Mouse (Mus musculus) hindbrain, embryonic 15.5 days (tissue): ENCODE measurements at regions not wholly inside any gene's neighbourhood (a gene's known extent, or its start where the extent isn't known, plus 50 kb on each side); places are given as distances from the start of the nearest gene placed in this dataset.

Experiments
- ATAC-seq: fragments of 200-750 bp; cut with Nextera tagmentation; 2 replicates; pipeline ENCODE4 v1.8.0; 2017; ENCODE audit warnings: low read depth, moderate number of reproducible peaks, moderate TSS enrichment; ENCODE audit not compliant: low FRiP score
- H3K27ac ChIP-seq: fragments of 300-500 bp; sonication (generic); replicated peaks from 2 replicates; pipeline ENCODE4 v1.5.1; 2015; ENCODE audit warnings: mild to moderate bottlenecking, inconsistent platforms
- H3K27me3 ChIP-seq: fragments of 300-500 bp; sonication (generic); 2 replicates; pipeline ENCODE4 v1.6.1; 2015; ENCODE audit warnings: control low read depth, inconsistent platforms
- H3K36me3 ChIP-seq: fragments of 300-500 bp; sonication (generic); 2 replicates; pipeline ENCODE4 v1.6.1; 2015; ENCODE audit warnings: control low read depth, inconsistent platforms
- H3K4me1 ChIP-seq: fragments of 300-500 bp; sonication (generic); replicated peaks from 2 replicates; pipeline ENCODE4 v1.6.1; 2015; ENCODE audit warnings: control low read depth, inconsistent platforms
- H3K4me2 ChIP-seq: fragments of 300-500 bp; sonication (generic); 2 replicates; pipeline ENCODE4 v1.6.1; 2015; ENCODE audit warnings: moderate library complexity, mild to moderate bottlenecking, inconsistent platforms
- H3K4me3 ChIP-seq: fragments of 300-500 bp; sonication (generic); 2 replicates; pipeline ENCODE4 v1.5.1; 2015; ENCODE audit warnings: mild to moderate bottlenecking, inconsistent platforms
- H3K9ac ChIP-seq: fragments of 300-500 bp; sonication (generic); 2 replicates; pipeline ENCODE4 v1.6.1; 2015; ENCODE audit warnings: inconsistent platforms
- H3K9me3 ChIP-seq: fragments of 300-500 bp; sonication (generic); 2 replicates; pipeline ENCODE4 v1.6.1; 2016; ENCODE audit warnings: control low read depth, inconsistent platforms
- WGBS: fragments of 180-500 bp; shearing (Covaris S2); methylation state at CpG from one replicate; pipeline ENCODE4 v1.1.7; 2015; 5-methylcytosine and 5-hydroxymethylcytosine counted together

GRCm38 (mm10) chr2:106461021-106461420, 232.0 kb upstream of the Mpped2 start:
- Histone ChIP-seq H3K9ac (no peak overlapping the region), H3K27ac (no peak overlapping the region), H3K4me1 (no peaks in the 10 kb centered on the region), H3K9me3 (no peaks in the 10 kb centered on the region), H3K4me2 (no peak overlapping the region), H3K27me3 (no peaks in the 10 kb centered on the region), H3K4me3 (no peak overlapping the region), H3K36me3 (no peaks in the 10 kb centered on the region)
- ATAC-seq: no peak
- 68% methylated on average over 8 of the region's 8 CpGs for WGBS

- 82% methylated on average over 7 of the region's 7 CpGs for WGBS
- H3K27ac ChIP-seq: no peak overlapping the region
Observed at GRCm38 (mm10) chr2:106461490-106461889, 231.6 kb upstream of the Mpped2 start.

GRCm38 (mm10) chr2:106461973-106462637, 231.0 kb upstream of the Mpped2 start:
- Histone ChIP-seq H3K4me3 (no peak overlapping the region), H3K4me1 (no peaks in the 10 kb centered on the region), H3K27me3 (no peaks in the 10 kb centered on the region), H3K36me3 (no peaks in the 10 kb centered on the region), H3K9ac (no peak overlapping the region), H3K9me3 (no peaks in the 10 kb centered on the region), H3K4me2 (no peak overlapping the region), H3K27ac (no peak overlapping the region)
- no peak for ATAC-seq
- WGBS: 70% methylated on average over 12 of the region's 12 CpGs

More at GRCm38 (mm10) chr2:106461490-106461889, 231.6 kb upstream of the Mpped2 start:
- Histone ChIP-seq H3K4me1 (no peaks in the 10 kb centered on the region), H3K9me3 (no peaks in the 10 kb centered on the region), H3K27me3 (no peaks in the 10 kb centered on the region), H3K9ac (no peak overlapping the region), H3K36me3 (no peaks in the 10 kb centered on the region), H3K4me3 (no peak overlapping the region), H3K4me2 (no peak overlapping the region)
- no peak for ATAC-seq

GRCm38 (mm10) chr2:106465055-106465454, 228.0 kb upstream of the Mpped2 start:
- 60% methylated on average over 3 of the region's 3 CpGs for WGBS
- Histone ChIP-seq H3K27ac (no peak overlapping the region), H3K4me3 (no peak overlapping the region), H3K36me3 (no peaks in the 10 kb centered on the region), H3K4me1 (no peaks in the 10 kb centered on the region), H3K9me3 (no peaks in the 10 kb centered on the region), H3K4me2 (no peak overlapping the region), H3K27me3 (no peaks in the 10 kb centered on the region), H3K9ac (no peak overlapping the region)
- no peak for ATAC-seq

- Histone ChIP-seq H3K4me2 (no peak overlapping the region), H3K27ac (no peak overlapping the region), H3K36me3 (no peaks in the 10 kb centered on the region), H3K4me3 (no peak overlapping the region), H3K4me1 (no peaks in the 10 kb centered on the region), H3K27me3 (no peaks in the 10 kb centered on the region), H3K9ac (no peak overlapping the region), H3K9me3 (no peaks in the 10 kb centered on the region)
- WGBS: 79% methylated on average over 3 of the region's 3 CpGs
- no peak for ATAC-seq
Observed at GRCm38 (mm10) chr2:106465831-106466230, 227.2 kb upstream of the Mpped2 start.

GRCm38 (mm10) chr2:106469196-106469595, 223.9 kb upstream of the Mpped2 start:
- Histone ChIP-seq H3K4me1 (no peaks in the 10 kb centered on the region), H3K27me3 (no peaks in the 10 kb centered on the region), H3K36me3 (no peaks in the 10 kb centered on the region), H3K9me3 (no peaks in the 10 kb centered on the region), H3K9ac (no peak overlapping the region), H3K27ac (no peak overlapping the region), H3K4me2 (no peak overlapping the region), H3K4me3 (no peak overlapping the region)
- 93% methylated on average over 2 of the region's 2 CpGs for WGBS
- ATAC-seq: no peak

- no peak for ATAC-seq
- Histone ChIP-seq H3K4me1 (no peaks in the 10 kb centered on the region), H3K4me3 (no peak overlapping the region), H3K9me3 (no peaks in the 10 kb centered on the region), H3K4me2 (no peak overlapping the region), H3K27ac (no peak overlapping the region), H3K36me3 (no peaks in the 10 kb centered on the region), H3K9ac (no peak overlapping the region), H3K27me3 (no peaks in the 10 kb centered on the region)
- WGBS: 82% methylated on average over 3 of the region's 3 CpGs
Observed at GRCm38 (mm10) chr2:106473458-106473857, 219.6 kb upstream of the Mpped2 start.

- 82% methylated on average over 2 of the region's 2 CpGs for WGBS
- Histone ChIP-seq H3K36me3 (no peaks in the 10 kb centered on the region), H3K4me1 (no peaks in the 10 kb centered on the region)
Observed at GRCm38 (mm10) chr2:106477991-106478390, 215.1 kb upstream of the Mpped2 start.

GRCm38 (mm10) chr2:106487335-106488082, 205.6 kb upstream of the Mpped2 start:
- no peaks in the 10 kb centered on the region for H3K36me3 ChIP-seq
- H3K9ac ChIP-seq: no peak overlapping the region
- H3K4me1 ChIP-seq: no peaks in the 10 kb centered on the region
- H3K27ac ChIP-seq: no peak overlapping the region
- no peaks in the 10 kb centered on the region for H3K27me3 ChIP-seq
- H3K9me3 ChIP-seq: no peaks in the 10 kb centered on the region
- WGBS: 60% methylated on average over 5 of the region's 5 CpGs
- H3K4me2 ChIP-seq: no peak overlapping the region
- no peak for ATAC-seq
- H3K4me3 ChIP-seq: no peak overlapping the region

More at GRCm38 (mm10) chr2:106477991-106478390, 215.1 kb upstream of the Mpped2 start:
- Histone ChIP-seq H3K27me3 (no peaks in the 10 kb centered on the region), H3K4me3 (no peak overlapping the region), H3K9ac (no peak overlapping the region), H3K9me3 (no peaks in the 10 kb centered on the region), H3K27ac (no peak overlapping the region), H3K4me2 (no peak overlapping the region)
- no peak for ATAC-seq

- Histone ChIP-seq H3K4me1 (0 out of 2 replicates have a peak, but pooled peaks cover 8% of the 10 kb centered on the region), H3K36me3 (no peaks in the 10 kb centered on the region), H3K4me3 (no peak overlapping the region), H3K4me2 (no peak overlapping the region), H3K9ac (no peak overlapping the region), H3K27me3 (no peaks in the 10 kb centered on the region), H3K9me3 (no peaks in the 10 kb centered on the region), H3K27ac (no peak overlapping the region)
- no peak for ATAC-seq
Observed at GRCm38 (mm10) chr2:106498735-106499134, 194.3 kb upstream of the Mpped2 start.

GRCm38 (mm10) chr2:106499227-106499928, 193.7 kb upstream of the Mpped2 start:
- H3K9me3 ChIP-seq: no peaks in the 10 kb centered on the region
- no peaks in the 10 kb centered on the region for H3K27me3 ChIP-seq
- H3K36me3 ChIP-seq: no peaks in the 10 kb centered on the region
- H3K4me1 ChIP-seq: 0 out of 2 replicates have a peak, but pooled peaks cover 8% of the 10 kb centered on the region
- no peak overlapping the region for H3K4me3 ChIP-seq
- no peak for ATAC-seq
- H3K27ac ChIP-seq: no peak overlapping the region
- H3K9ac ChIP-seq: no peak overlapping the region
- 27% methylated on average over 3 of the region's 3 CpGs for WGBS
- no peak overlapping the region for H3K4me2 ChIP-seq

GRCm38 (mm10) chr2:106504933-106505420, 188.1 kb upstream of the Mpped2 start:
- H3K27me3 ChIP-seq: no peaks in the 10 kb centered on the region
- 0 out of 2 replicates have a peak, but pooled peaks cover under 1% of the 10 kb centered on the region for H3K4me1 ChIP-seq
- H3K36me3 ChIP-seq: no peaks in the 10 kb centered on the region
- no peak overlapping the region for H3K4me2 ChIP-seq
- no peak overlapping the region for H3K27ac ChIP-seq
- H3K9ac ChIP-seq: no peak overlapping the region
- no peak overlapping the region for H3K4me3 ChIP-seq
- no peaks in the 10 kb centered on the region for H3K9me3 ChIP-seq
- 96% methylated on average over 1 of the region's 1 CpGs for WGBS
- ATAC-seq: no peak
